Mouse (Mus musculus) mouse embryonic stem cell (cell line): ENCODE measurements around the gene Aspg.

Experiments used
- in situ Hi-C, 2 experiments: fragments of 300-500 bp; cut with MboI; formaldehyde crosslinking; loops; 1 replicate in 1 of 2; 3 replicates in 1 of 2; pipeline ENCODE4 v1.14.3; 2019 to 2020; ENCODE audit warnings: low sequenced_read_pairs in 2 of 2, low pct_unique_long_range_greater_than_20kb in 1 of 2, mixed read lengths in 1 of 2; ENCODE audit not compliant: unreplicated experiment in 1 of 2

Aspg gene

GRCm38 (mm10) chr12:112106541-112106971 lies at the start of gene Aspg:
Gene Aspg (plus strand): TSS chr12:112106679.
- in situ Hi-C loops = no loop called here

- in situ Hi-C loops = loop anchor here in 1 of 2 experiments (25.0 kb wide), 1 partner anchor 190 kb away; no protein-coding TSS in a partner anchor
These were observed 28.8 kb upstream of the Aspg start for GRCm38 (mm10) chr12:112077651-112078050.

- in situ Hi-C loops = loop anchor here in 1 of 2 experiments (10.0 to 25.0 kb wide), 2 partner anchors 105 to 193 kb away; partner anchors contain the start of gene Tdrd9
These were observed 26.6 kb upstream of the Aspg start for GRCm38 (mm10) chr12:112079911-112080310.

DNA sequence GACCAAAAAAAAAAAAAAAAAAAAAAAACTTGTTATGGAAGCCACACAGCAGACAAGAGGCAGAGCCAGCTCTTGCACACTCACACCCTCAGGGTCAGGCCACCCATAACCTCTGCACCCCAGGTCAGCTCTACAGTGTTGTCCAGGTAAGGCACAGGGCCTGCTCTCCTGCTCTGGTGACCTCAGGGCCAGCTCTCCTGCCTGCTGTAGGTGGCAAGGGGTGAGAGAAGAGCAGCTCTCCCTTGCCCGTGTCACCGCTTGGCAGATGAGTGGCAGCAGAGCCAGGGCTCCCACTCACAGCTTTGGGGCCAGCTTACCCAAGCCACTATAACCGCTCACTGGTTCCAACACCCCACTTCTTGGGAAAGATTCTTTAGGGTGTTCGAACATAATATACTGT lies 25.6 kb upstream of the Aspg start:
- in situ Hi-C loops = loop anchor here in 1 of 2 experiments (10.0 to 25.0 kb wide), 2 partner anchors 106 to 194 kb away; partner anchors contain the start of gene Tdrd9

GRCm38 (mm10) chr12:112082241-112082640 lies 24.2 kb upstream of the Aspg start:
- in situ Hi-C loops = loop anchor here in 1 of 2 experiments (10.0 to 25.0 kb wide), 2 partner anchors 107 to 195 kb away; partner anchors contain the start of gene Tdrd9

DNA sequence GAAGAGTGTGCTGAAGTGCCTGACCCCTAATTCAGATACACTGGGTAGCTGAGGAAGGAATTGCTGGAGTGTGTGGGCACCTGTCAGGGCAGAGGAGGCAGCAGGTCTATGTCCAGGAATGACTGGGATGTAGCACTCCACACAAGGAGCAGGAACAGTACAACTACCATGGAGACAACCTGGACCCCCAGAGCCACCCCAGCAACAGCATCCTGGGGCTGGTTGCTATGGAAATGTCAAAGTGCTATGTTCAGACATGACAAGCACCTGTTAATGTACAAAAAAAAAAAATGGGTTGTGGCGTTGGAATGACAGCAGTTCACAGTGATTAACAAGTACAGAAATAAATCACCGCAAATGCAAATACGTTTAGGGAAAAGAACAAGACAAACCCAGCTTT lies 20.2 kb upstream of the Aspg start:
- in situ Hi-C loops = loop anchor here in 1 of 2 experiments (10.0 to 25.0 kb wide), 2 partner anchors 111 to 199 kb away; partner anchors contain the start of gene Tdrd9

GRCm38 (mm10) chr12:112086726-112087125 lies 19.8 kb upstream of the Aspg start:
- in situ Hi-C loops = loop anchor here in 1 of 2 experiments (10.0 to 25.0 kb wide), 2 partner anchors 112 to 199 kb away; partner anchors contain the start of gene Tdrd9

DNA sequence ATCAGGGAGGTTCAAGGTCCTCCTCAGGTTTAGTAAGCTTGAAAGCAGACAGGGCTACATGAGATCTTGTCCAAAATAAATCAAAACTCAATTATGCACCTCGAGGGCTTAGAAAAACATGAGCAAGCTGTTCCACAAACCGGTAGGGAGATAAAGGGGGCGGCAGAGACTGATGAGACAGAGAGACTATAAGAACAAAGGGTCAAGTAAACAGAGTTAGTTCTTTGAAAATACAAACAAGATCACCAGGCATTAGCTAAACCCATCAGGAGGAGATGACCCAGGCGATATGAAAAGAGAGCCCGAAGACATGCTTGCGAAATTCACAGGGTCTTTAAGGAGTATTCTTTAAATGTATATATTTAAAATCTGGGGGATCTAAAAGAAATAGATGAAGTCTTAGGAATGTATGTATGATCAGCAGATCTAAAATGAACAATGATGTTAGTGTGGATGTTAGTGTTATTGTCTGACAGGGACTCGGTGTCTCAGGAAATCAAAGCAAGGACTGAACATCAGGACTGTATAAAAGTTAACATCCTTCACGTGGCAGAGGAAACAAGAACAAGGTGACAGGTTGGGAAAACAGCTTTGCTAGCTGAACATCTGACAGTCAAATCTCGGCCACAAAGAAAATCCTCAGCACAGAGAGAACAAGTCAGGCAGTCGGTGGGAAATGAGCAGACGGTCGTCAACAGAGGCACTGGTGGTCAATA lies 17.7 kb upstream of the Aspg start:
- in situ Hi-C loops = loop anchor here in 1 of 2 experiments (10.0 to 25.0 kb wide), 2 partner anchors 114 to 201 kb away; partner anchors contain the start of gene Tdrd9

- in situ Hi-C loops = loop anchor here in 1 of 2 experiments (25.0 kb wide), 1 partner anchor 204 kb away; no protein-coding TSS in a partner anchor
These were observed 15.4 kb upstream of the Aspg start for GRCm38 (mm10) chr12:112091054-112091453.

- in situ Hi-C loops = loop anchor here in 1 of 2 experiments (25.0 kb wide), 1 partner anchor 207 kb away; no protein-coding TSS in a partner anchor
These were observed 12.1 kb upstream of the Aspg start for GRCm38 (mm10) chr12:112094261-112094880.

DNA sequence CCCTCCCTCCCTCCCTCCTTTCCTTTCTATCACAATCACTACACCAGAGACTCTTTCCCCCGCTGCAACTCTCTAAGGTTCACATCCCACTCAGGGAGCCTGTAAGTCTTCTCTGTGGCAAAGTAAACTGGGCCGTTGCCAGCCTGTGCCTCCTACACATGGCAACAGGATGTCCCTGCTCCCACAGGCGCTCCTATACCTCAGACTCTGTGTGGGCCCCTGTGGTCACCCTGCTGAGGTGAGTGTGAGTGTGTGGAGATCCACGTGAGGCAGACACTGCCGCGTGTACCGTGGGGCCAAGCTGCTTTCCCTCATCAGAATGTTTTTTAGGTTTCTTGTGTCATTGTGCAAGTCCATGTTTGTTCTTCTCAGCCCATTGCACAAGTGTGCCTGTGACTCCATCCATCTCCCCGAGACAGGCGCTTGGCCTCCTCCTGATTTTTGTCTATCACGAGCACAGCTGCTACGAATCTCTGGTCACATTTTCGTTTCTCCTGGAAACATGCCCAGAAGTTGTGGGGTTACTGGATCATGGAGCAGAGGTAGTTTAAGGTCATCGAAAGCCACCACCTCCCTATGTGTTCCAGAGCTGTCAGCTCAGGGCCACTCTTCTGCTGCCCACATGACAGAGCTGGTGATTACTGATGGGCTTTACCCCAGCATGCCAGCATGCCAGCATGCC lies 10.3 kb upstream of the Aspg start:
- in situ Hi-C loops = loop anchor here in 1 of 2 experiments (25.0 kb wide), 1 partner anchor 209 kb away; no protein-coding TSS in a partner anchor

DNA sequence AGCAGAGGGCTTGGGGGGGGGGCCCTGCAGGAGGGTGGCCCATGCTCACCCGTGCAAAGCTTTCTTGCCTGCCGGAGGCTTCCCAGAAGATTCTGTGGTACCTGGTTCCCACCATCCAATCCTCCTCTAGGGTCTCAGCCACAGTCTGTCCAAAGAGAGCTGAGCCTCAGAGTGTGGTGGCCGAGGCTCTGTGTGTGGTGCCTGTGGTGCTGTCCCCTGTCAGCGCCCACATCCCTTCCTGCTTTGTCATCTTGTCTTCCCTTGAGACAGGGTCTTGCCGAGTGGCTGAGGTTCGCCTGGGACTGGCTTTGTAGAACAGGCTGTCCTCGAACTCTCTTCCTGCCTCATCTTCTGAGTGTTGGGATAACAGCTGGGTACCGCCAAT lies 9.8 kb upstream of the Aspg start:
- in situ Hi-C loops = loop anchor here in 1 of 2 experiments (25.0 kb wide), 1 partner anchor 209 kb away; no protein-coding TSS in a partner anchor

DNA sequence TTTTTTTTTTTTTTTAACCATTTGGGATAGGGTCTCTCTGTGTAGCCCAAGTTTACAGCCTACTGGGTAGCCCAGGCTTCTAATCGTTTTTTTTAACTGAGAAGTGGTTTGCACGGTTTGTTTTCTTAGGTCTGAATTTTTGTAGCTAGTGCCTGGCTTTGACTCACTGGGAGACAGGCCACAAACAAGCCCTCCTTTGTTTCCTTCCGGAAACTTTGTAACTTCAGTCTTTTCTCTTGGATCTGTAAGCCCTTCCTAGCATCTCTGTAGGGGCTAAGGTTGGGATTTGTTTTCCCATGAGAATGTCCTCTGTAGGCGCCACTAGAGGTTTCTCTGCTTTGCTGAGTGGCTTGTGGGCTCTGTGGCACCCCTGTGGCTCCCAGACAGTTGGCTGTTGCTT lies 6.4 kb upstream of the Aspg start:
- in situ Hi-C loops = no loop called here

GRCm38 (mm10) chr12:112101045-112101444 lies 5.4 kb upstream of the Aspg start:
- in situ Hi-C loops = no loop called here

DNA sequence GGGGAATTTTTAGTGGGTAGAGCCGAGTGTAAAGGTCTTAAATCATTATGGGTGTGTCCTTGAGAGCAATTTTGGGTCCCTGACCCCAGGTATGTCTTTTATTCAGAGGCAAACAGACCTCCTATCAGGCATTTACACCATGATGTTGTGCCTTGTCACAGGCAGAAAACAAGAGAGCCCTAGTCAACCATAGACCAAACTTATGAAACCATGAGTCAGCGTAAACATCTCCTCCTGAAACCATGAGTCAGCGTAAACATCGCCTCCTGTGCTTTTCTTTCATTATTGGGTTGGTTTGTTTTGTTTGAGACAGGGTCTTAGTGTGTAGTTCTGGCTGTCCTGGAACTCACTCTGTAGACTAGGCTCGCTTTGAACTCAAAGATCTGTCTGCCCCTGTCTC lies 3.3 kb upstream of the Aspg start:
- in situ Hi-C loops = no loop called here

DNA sequence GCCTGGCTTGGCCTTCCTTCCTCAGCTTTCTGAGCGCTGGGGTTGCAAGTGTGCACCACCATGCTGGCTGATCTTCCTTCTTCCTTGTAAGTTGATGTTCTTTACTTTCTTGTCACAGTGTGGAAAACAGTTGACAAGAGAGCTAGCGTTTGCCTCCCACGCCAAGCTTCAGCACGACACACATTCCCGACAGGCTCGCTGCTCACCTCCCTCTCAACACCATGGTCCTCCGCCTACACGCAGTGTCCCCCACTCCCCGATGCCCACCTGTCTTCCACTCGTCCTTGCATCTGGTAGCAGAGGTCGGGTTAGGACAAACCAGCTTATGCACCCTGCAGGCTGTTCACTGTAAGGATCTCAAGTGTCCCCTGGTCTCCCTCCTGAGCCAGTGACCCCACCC lies 1.6 kb upstream of the Aspg start:
- in situ Hi-C loops = no loop called here

GRCm38 (mm10) chr12:112107685-112108084 lies 1.2 kb downstream of the Aspg start:
- in situ Hi-C loops = no loop called here

DNA sequence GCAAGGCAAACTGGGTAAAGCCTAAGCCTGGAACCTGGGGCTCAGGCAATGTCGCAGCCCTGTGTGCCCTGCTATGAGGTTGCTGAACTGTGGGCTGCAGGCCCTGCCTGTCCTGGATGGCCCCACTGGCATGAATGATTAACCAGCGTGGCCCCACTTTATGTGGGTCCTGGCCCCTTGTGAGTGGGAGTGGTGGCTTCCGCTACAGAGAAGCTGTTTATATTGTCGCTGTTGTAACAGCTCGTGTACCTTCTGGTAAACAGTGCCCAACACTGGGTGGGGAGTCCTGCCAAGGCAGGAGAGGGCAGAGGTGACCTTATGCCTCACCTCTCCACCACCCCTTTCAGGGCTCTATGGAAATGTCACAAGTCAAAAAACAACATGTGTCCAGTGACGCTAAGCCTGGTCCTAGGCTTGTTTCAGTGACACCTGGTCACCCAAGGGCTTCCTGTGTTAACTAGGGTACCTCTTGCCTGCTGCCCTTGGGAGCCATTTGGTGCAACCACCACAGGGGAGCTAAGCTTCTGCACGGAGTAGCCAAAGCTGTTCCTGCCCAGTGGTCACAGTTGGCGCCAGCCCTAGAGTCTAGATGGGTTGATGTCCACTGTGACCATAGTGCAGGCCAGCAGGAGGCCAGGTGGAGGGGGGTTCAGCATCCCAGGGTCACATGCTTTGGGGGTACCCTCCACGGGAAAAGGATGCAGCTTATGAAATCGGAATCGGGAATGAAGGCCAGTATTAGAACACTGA lies 2.4 kb downstream of the Aspg start:
- in situ Hi-C loops = no loop called here
